Mouse (Mus musculus) embryonic facial prominence, embryonic 14.5 days (tissue): ENCODE measurements around the gene Spn. TPM values are rescaled to one million over a fixed set of nuclear protein-coding genes. Genes with fewer than 3 reads are reported as not detected.

Experiments
- ATAC-seq: fragments of 200-750 bp; cut with Nextera tagmentation; 2 replicates; pipeline ENCODE4 v1.8.0; 2017; ENCODE audit warnings: low read depth, moderate number of reproducible peaks, moderate TSS enrichment
- DNase-seq: peaks from one replicate; pipeline ENCODE4 v3.0.0-alpha.2; 2015; ENCODE audit warnings: low spot score
- H3K27ac ChIP-seq: fragments of 300-500 bp; sonication (generic); replicated peaks from 2 replicates; pipeline ENCODE4 v1.5.1; 2014; ENCODE audit warnings: low read depth, mild to moderate bottlenecking, low read length, moderate library complexity
- H3K27me3 ChIP-seq: fragments of 300-500 bp; sonication (generic); replicated peaks from 2 replicates; pipeline ENCODE4 v1.6.1; 2014; ENCODE audit warnings: low read length; ENCODE audit not compliant: control insufficient read depth, insufficient read depth
- H3K36me3 ChIP-seq: fragments of 300-500 bp; sonication (generic); 2 replicates; pipeline ENCODE4 v1.6.1; 2014; ENCODE audit warnings: low read length, mixed read lengths; ENCODE audit not compliant: control insufficient read depth, insufficient read depth
- H3K4me1 ChIP-seq: fragments of 300-500 bp; sonication (generic); 2 replicates; pipeline ENCODE4 v1.6.1; 2014; ENCODE audit warnings: antibody characterized with exemption, low read length; ENCODE audit not compliant: control insufficient read depth, insufficient read depth
- H3K4me2 ChIP-seq: fragments of 300-500 bp; sonication (generic); 2 replicates; pipeline ENCODE4 v1.6.1; 2014; ENCODE audit warnings: low read depth, mild to moderate bottlenecking, low read length, moderate library complexity, mixed read lengths
- H3K4me3 ChIP-seq: fragments of 300-500 bp; sonication (generic); 2 replicates; pipeline ENCODE4 v1.5.1; 2014; ENCODE audit warnings: low read depth, mild to moderate bottlenecking, low read length
- H3K9ac ChIP-seq: fragments of 300-500 bp; sonication (generic); 2 replicates; pipeline ENCODE4 v1.6.1; 2014; ENCODE audit warnings: low read depth, mild to moderate bottlenecking, low read length, moderate library complexity, mixed read lengths
- H3K9me3 ChIP-seq: fragments of 300-500 bp; sonication (generic); 2 replicates; pipeline ENCODE4 v1.6.1; 2016; ENCODE audit warnings: low read length; ENCODE audit not compliant: control insufficient read depth
- WGBS: fragments of 180-500 bp; shearing (Covaris S2); extraction: QIAGEN DNeasy Blood & Tissue Kit; methylation state at CpG from one replicate; pipeline ENCODE4 v1.1.7; 2014; 5-methylcytosine and 5-hydroxymethylcytosine counted together
- polyA plus RNA-seq: library from polyadenylated mRNA; unstranded; fragments of >200 nt; fragmentation: Nextera tagmentation; extraction: Ambion mirVana; gene quantifications from 2 replicates; pipeline ENCODE4 v1.2.1, GENCODE M21; 2014

Spn gene
- polyA plus RNA-seq, 1 experiment from 2014 or later: 0.32 TPM

DNA sequence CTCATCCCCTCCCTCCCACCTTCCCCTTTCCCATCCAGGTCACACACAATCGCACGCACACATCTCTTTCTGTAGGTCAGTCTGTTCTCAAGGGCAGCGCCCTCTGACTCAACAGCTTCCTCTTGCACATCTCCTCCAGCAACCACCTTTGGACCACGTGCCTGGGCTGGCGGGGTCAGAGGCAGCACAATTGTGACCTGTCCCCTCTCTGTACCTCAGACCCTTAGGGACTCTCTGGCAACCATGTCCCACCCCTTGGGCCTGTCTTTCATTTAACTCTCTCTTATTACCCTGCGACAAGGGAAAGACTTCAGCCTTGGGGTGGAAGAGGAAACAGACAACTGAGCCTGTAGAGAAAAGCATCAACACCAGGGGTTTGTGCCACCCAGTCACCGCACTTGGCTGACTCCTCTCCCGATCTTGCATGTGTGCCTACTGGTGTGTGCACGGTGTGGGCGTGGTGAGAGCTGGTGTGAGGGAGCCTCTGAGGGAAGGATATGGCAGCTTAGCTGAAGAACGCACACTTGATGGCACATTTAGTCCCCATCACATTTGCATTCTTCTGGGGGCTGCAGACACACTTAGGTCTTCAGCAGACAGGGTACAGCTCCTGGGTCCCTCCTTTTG lies 2.7 kb downstream of the Spn start:
- no peak overlapping the region for H3K27ac ChIP-seq
- no peaks in the 10 kb centered on the region for H3K36me3 ChIP-seq
- ATAC-seq (no peak), DNase-seq (no peak)
- 74% methylated on average over 11 of the region's 11 CpGs for WGBS
- H3K9ac ChIP-seq: no peak overlapping the region
- H3K4me3 ChIP-seq: no peak overlapping the region
- H3K9me3 ChIP-seq: no peaks in the 10 kb centered on the region
- no peak overlapping the region for H3K4me2 ChIP-seq
- H3K4me1 ChIP-seq: no peaks in the 10 kb centered on the region
- H3K27me3 ChIP-seq: no peaks in the 10 kb centered on the region

DNA sequence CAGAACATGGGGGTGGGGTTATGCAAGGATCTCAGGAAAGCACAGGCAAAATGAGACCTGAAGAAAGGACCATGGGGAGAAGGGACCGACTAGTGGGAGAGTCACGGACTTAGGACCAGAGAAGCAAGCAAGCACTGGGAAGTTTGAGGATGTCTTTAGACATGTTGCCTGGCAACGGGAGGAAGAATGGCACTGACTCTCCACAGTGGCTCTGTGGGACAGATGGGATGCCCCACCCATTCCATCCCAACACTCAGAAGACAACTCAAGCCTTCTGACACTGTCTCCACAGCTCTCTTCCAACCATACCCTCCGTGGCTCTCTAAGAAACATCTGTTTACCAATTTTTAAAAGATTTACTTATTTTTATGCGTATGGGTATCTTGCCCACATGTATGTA lies 4.5 kb downstream of the Spn start:
- Histone ChIP-seq H3K9me3 (no peaks in the 10 kb centered on the region), H3K36me3 (no peaks in the 10 kb centered on the region), H3K4me1 (no peaks in the 10 kb centered on the region), H3K27me3 (no peaks in the 10 kb centered on the region), H3K27ac (no peak overlapping the region), H3K4me2 (no peak overlapping the region), H3K4me3 (no peak overlapping the region), H3K9ac (no peak overlapping the region)
- DNase-seq (no peak), ATAC-seq (no peak)
- WGBS: 58% methylated on average over 5 of the region's 5 CpGs

DNA sequence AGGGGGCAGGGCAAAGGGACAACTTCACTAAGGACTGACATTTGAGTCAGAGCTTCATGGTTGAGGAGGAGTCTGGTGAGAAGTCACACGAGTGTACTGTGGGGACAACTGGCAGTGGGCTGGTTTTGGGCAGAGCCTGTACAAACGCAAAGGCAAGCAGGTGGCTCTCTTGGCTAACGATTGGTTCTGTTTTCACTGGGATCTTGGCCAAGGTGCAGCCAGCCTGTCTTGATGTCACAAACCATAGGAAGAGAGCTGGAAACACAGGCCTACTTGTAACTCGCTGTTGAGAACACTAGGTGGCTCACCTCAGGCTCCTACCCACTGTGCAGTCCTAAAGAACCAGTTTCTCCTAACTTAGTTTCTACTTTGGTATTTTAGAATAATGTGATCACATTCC lies 8.0 kb downstream of the Spn start:
- Histone ChIP-seq H3K9me3 (peaks cover 1% of the 10 kb centered on the region; the same call in 1 of the 2 replicates), H3K27me3 (no peaks in the 10 kb centered on the region), H3K4me3 (no peak overlapping the region), H3K4me1 (no peaks in the 10 kb centered on the region), H3K27ac (no peak overlapping the region), H3K36me3 (no peaks in the 10 kb centered on the region), H3K9ac (no peak overlapping the region), H3K4me2 (no peak overlapping the region)
- peak; percentile 54 for DNase-seq
- WGBS: 15% methylated on average over 4 of the region's 4 CpGs
- ATAC-seq: peak; percentile 57; the same call in 1 of the 2 replicates

DNA sequence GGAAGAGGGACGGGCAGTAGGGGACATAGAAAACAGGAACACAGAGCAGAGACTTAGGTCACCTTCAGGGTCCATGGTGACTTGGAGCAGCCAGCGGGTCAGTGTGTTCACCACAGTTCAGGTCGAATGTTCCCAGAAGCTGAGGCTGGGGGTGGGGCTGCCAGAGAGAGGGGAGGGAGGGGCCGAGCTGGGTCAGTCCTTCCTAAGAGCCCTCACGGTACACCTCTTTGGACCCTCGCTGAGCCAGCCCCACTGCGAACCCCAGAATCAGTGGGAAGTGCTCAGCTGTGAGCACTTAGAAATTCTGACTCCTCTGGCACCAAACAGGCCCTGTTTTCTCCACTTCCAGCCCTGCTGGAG lies 15.7 kb downstream of the Spn start, which contains the start of gene Qprt:
Gene Qprt (minus strand): TSS at position 316 of the 360 bp plus-strand sequence.
- Histone ChIP-seq H3K4me3 (no peak within 1 kb of the TSS), H3K27ac (no peak within 1 kb of the TSS), H3K9me3 (peaks cover 9% of the 10 kb centered on the region; the same call in 1 of the 2 replicates), H3K4me2 (peak within 1 kb of the TSS; percentile 5; the same call in 1 of the 2 replicates), H3K9ac (peak within 1 kb of the TSS; percentile 35), H3K27me3 (peaks cover 21% of the 10 kb centered on the region), H3K4me1 (peaks cover 4% of the 10 kb centered on the region; the same call in 1 of the 2 replicates), H3K36me3 (no peaks in the 10 kb centered on the region)
- no peak for ATAC-seq
- WGBS: 18% methylated on average over 5 of the region's 7 CpGs
- DNase-seq: no peak

DNA sequence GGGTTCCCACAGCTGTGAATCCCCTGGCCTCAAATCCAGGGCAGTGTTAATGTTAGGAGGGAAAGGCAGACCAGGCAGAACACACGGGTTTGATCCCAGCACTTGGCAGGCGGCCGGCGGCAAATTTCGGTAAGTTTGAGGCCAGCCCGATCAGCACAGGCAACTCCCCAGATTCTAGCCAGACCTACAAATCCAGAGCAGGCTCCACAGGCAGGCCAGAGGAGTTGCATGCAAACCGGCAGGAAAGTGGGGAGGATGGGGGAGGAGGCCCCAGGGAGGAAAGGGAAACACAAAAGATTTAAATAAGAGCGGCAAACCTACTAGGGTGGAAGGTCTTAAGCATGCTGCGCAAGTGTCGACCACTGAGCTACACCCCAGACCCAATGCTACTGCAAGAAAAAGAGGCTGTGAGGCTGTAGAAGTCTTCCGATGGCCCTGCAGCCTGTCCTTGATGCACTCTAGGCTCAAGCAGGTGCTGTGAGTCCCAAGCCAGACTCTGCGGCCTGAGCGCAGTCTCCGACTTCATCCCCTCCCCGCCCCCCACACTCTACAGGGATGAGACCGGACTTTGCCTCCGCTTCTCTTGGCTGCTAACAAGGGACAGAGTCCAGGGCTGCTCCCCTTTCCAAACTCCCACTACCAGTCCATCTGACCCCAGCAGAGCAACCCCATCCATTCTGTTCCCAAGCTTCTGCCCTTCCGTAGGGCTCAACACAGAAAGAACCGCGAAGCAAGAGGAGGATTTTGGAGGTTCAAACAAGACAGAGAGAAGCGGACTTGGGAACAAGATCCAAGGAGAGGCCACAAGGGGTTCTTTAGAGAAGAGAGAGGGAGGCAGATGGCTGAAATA lies 16.3 kb downstream of the Spn start:
- ATAC-seq (no peak), DNase-seq (no peak)
- Histone ChIP-seq H3K4me2 (peak overlapping the region; percentile 5; the same call in 1 of the 2 replicates), H3K9ac (peak overlapping the region; percentile 35), H3K27ac (no peak overlapping the region), H3K9me3 (peaks cover 9% of the 10 kb centered on the region; the same call in 1 of the 2 replicates), H3K36me3 (no peaks in the 10 kb centered on the region), H3K4me1 (peaks cover 4% of the 10 kb centered on the region; the same call in 1 of the 2 replicates), H3K27me3 (peaks cover 21% of the 10 kb centered on the region), H3K4me3 (no peak overlapping the region)
- 13% methylated on average over 21 of the region's 21 CpGs for WGBS

DNA sequence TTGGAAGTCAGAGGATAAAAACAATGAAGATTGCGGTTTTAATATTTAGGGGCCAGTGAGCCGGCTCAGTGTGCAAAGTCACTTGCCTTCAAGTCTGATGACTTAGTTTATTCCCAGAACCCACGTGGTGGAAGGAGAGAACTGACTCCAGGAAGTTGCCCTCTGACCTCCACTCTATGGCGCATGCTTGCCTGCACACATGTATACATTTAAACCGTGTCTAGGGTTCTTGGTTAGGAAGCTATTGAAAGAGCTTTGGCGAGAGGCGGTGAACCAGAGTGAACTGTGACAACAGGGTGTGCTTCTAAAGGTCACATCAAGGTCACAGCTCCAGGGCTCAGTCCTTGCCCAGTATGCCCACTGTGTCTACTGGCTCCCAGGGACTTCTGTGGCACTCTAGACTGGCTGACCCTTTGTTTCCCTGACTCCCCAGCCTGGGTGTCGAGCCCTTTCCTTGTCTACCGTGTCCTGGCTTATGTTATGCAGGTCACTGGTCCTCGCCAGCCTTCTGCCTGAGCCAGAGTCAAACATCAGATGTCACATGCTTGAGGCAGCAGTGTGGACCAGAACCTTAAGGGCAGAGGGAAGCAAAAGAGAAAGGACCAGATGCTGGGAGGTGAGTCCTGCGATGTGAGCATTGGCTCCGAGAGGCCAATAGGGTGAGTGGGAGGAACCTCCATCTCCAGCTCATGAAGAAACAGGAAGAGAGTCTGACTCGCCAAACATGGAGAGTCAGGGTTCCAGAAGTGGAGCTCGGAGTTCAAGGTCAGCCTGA lies 18.8 kb downstream of the Spn start:
- Histone ChIP-seq H3K9ac (no peak overlapping the region), H3K9me3 (peaks cover under 1% of the 10 kb centered on the region; the same call in 1 of the 2 replicates), H3K4me3 (no peak overlapping the region), H3K4me2 (no peak overlapping the region), H3K4me1 (peaks cover 4% of the 10 kb centered on the region; the same call in 1 of the 2 replicates), H3K36me3 (no peaks in the 10 kb centered on the region), H3K27me3 (peaks cover 21% of the 10 kb centered on the region), H3K27ac (no peak overlapping the region)
- no peak for ATAC-seq
- no peak for DNase-seq
- 51% methylated on average over 14 of the region's 14 CpGs for WGBS

DNA sequence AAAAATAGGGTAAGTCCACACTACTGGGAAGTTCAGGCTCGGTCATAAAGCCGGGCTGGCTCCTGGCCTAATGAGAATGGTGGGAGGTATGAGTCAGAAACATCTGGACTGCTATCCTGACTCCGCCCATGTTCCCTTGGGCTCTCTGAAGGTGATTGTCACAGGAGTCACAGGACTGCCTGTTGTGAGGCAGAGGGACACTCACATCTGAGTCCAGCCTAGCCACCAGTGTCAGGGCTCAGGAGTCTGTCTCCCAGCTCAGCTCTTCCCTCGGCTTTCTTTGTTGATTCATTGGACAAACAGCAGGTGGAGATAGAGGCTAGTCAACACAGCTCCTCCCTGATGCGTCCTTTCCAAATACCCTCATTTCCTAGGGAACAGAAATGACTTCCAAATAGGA lies 19.7 kb downstream of the Spn start:
- Histone ChIP-seq H3K9me3 (no peaks in the 10 kb centered on the region), H3K36me3 (no peaks in the 10 kb centered on the region), H3K9ac (no peak overlapping the region), H3K27me3 (peaks cover 21% of the 10 kb centered on the region), H3K4me3 (no peak overlapping the region), H3K4me1 (peaks cover 4% of the 10 kb centered on the region; the same call in 1 of the 2 replicates), H3K4me2 (no peak overlapping the region), H3K27ac (no peak overlapping the region)
- ATAC-seq (no peak), DNase-seq (no peak)
- WGBS: 27% methylated on average over 5 of the region's 5 CpGs

DNA sequence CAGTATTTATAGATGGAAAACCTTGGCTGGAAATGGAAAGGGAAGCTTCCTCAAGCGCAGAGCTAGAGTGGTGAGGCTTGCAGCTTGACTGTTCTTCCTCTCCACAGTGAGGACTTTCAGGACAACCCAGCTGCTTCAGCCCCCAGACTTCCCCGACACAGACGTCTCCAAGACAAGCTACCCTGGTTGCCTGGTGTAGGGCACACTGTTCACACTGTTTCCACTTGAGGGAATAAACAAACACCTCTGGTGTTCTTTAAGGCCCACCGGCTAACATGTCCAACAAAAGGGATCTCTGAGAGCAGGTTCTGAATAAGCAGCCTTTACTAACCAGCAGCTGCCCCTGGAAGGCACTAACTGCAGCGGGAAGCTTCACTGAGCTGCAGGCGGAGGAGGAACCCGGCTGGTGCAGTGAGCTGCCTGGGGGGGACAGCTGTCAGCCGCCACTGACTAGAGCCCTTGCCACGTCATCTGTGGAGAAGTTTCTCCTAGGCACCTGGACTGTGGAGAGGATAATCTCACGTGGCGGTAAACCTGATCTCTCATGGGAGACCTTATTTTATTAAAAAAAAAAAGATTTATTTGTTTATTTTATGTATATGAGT lies 21.2 kb downstream of the Spn start:
- H3K27me3 ChIP-seq: peaks cover 12% of the 10 kb centered on the region; the same call in 1 of the 2 replicates
- 51% methylated on average over 11 of the region's 11 CpGs for WGBS
- ATAC-seq (no peak), DNase-seq (no peak)
- H3K9me3 ChIP-seq: no peaks in the 10 kb centered on the region
- peaks cover 4% of the 10 kb centered on the region; the same call in 1 of the 2 replicates for H3K4me1 ChIP-seq
- no peak overlapping the region for H3K27ac ChIP-seq
- H3K36me3 ChIP-seq: no peaks in the 10 kb centered on the region
- no peak overlapping the region for H3K4me2 ChIP-seq
- no peak overlapping the region for H3K4me3 ChIP-seq
- H3K9ac ChIP-seq: no peak overlapping the region
